Mouse (Mus musculus) adrenal gland, postnatal 4 days (tissue): ENCODE measurements around the gene Cox14. TPM values are rescaled to one million over a fixed set of nuclear protein-coding genes. Genes with fewer than 3 reads are reported as not detected.
"Not testable (repeated sequence)": the region's sequence is repeated elsewhere in the genome, so short reads cannot be mapped to it uniquely, and the experiment has no call there.

Experiments used
- DNase-seq, 2 experiments: peaks; one replicate each; pipeline ENCODE4 v3.0.0; 2021 to 2022; ENCODE audit warnings: low spot score in 2 of 2, mixed read lengths in 2 of 2
- long read RNA-seq, 2 experiments: library from polyadenylated mRNA; stranded (forward); transcript quantifications; one replicate each; pipeline ENCODE4 v2.0.0; 2021
- total RNA-seq, 2 experiments: library from RNA; stranded (reverse); gene quantifications; 2 replicates each; pipeline ENCODE4 v1.2.3; 2021

Cox14 gene
- total RNA-seq, result 100 to 1,000 TPM; 171 to 192 TPM
- long read RNA-seq, experiment 1, transcript Cox14-201 (2 exons, 723 nt), result major isoform, 326 of 360 reads
- long read RNA-seq, experiment 1, partial matches to known transcripts, result 32 of 360 reads
- long read RNA-seq, experiment 1, other reads (novel, unspliced or antisense), result 2 of 360 reads
- long read RNA-seq, experiment 2, transcript Cox14-201 (2 exons, 723 nt), result major isoform, 278 of 297 reads
- long read RNA-seq, experiment 2, partial matches to known transcripts, result 17 of 297 reads
- long read RNA-seq, experiment 2, other reads (novel, unspliced or antisense), result 2 of 297 reads

DNA sequence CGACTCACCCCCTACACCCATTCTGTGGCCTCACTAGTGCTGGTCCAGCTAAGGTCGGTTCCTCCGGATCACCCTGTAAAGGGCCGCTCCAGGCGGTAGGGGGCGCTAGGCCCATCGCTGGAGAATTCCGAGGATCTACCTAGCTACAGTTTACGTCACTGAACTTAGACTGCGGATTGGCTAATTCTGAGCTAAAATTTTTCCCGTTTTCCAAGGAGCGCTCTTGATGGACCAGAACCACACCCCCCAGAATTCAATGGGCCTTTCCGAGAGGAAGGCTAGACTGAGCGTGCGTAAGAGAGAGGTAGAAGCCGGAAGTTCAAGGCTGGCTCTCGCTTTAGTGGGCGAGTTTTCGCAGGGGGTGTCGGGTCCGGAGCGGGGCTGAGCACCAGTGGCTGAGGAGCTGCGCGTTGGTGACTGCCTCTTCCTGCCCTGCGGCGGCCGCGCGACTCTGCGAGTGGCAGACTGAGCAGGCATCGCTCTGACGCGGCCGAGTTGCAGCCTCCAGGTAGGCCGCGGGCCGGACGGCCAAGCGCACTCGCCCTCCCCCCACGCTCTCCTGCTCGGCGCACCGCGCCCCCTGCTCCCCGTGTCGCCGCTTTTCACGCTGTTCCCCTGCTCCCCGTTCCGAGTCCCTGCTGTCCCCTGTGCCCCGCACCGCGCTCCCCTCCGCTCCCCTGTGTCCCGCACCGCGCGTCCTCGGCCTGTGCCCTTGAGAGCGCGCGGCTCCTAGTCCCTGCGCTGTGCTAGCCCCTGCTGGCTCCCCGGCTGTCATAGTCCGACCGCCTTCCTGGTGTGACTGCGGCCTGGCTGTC lies at the start of gene Cox14:
TSS of gene Cox14 (plus strand) at position 278 of the 815 bp plus-strand sequence.
- DNase-seq, result peak; percentile 94 to 95

DNA sequence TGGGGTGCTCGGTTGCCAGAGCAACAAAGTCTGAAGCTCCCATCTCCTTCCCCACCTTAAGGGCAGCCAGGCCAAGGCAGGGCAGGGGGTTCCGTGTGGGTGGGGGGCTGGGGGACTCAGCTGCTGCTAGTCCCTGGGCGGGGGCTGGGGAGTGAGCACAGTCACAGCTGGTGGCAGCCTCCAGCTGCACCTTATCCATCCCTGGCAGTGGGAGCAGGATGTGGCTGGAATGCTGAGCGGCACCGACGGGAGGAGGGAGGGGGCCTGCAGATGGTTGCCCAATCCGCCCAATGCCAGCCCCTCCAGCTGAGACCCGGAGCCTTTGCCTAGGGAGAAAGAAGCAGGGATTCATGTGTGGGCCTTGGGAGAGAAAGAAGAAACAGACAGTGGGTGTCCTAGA lies 48.3 kb upstream of the Cox14 start:
- no peak for DNase-seq

DNA sequence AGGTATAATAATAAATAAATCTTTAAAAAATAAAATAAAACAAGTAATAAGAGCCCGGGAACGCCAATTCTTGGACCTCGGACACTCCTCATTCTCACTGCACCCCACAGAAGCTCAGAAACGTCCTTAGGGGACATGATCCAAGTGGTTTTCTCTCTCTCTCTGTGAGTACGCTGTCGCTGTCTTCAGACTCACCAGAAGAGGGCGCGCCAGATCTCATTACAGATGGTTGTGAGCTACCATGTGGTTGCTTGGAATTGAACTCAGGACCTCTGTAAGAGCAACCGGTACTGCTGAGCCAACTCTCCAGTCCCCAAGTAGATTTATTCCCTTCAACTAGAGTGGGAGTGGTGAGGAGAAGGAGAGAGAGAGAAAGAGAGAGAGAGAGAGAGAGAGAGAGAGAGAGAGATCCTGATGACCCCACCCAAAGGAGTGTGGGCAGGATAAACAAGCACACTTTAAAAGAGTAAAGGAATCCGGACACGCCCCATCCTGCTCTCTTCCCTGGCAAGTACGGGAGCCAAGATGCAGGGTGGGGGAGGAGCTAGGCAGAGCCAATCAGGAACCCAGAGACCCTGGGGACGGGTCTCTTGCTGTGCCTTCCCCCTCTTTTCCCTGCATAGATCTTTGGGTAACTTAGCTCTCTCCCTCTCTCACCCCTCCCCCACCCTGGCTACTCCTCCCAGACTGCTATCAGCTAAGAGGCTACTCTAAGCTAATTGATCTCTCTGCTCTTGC lies 47.2 kb upstream of the Cox14 start:
- DNase-seq, result no peak

DNA sequence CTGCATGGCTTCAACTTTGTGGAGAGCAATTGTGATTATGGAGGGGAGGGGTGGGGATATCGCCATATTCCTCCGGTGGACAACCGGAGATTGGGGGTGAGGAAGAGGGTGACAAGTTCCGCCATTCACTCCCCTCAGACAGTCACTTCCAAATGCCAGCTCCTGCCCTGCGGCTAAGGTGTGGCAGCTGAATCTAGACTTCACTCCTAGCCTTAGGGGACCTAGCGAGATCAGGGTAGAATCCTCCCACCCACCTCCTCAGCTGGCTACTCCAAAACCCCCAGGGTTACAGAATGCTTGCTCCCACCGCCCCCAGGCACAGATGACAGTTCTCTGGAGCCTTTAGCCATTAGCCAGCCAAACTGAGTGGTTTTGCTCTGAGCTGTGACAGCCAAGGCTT lies 46.4 kb upstream of the Cox14 start:
- DNase-seq, result no peak

DNA sequence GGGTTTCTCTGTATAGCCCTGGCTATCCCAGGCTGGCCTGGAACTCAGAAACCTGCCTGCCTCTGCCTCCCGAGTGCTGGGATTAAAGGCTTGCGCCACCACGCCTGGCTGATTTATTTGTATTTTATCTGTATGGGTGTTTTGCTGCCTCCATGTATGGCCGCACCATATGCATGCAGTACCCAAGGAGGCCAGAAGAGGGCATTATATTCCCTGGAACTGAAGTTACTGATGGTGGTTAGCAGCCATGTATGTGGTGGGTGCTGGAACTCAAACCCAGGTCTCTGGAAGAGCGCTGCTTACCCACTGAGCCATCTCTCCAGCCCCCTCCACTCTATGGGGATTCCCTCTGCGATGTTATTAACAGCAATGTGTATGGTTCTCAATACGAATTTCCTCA lies 42.5 kb upstream of the Cox14 start:
- DNase-seq, result no peak

DNA sequence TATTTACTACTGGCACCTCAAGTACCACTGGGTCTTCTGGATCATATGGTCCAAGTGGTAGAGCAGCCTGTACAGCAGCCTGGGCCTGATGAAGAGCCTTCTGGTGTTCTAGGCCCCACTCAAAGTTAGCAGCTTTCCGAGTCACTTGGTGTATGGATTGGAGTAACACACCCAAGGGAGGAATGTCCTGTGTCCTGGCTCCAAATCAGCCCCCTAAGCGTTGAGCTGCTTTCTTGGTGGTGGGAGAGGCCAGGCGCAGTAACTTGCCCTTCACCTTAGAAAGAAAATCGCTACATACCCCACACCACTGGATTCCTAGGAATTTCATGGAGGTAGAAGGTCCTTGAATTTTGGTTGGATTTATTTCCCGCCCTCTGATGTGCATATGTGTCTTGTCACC lies 41.3 kb upstream of the Cox14 start:
- no peak for DNase-seq

DNA sequence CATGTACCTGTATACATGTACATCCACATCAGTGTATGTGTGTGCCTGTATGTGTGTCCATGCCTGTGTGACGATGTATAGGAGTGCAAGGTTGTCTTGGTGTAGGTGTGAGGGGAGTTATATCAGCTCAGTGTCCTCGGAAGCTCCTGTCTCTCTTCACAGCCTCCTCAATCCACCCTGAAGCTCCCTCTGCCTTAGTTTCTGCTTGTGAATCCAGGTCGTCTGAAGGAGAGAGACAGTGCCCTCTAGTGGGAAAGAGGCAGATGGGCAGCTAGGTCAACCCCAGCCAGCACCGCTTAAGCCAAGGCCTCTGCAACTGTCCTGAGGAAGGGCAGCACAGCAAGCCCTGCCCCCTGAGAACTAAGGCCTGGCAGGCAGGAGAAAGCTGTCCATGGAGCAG lies 36.7 kb upstream of the Cox14 start:
- DNase-seq, result peak in 1 of 2 experiments; percentile 38

DNA sequence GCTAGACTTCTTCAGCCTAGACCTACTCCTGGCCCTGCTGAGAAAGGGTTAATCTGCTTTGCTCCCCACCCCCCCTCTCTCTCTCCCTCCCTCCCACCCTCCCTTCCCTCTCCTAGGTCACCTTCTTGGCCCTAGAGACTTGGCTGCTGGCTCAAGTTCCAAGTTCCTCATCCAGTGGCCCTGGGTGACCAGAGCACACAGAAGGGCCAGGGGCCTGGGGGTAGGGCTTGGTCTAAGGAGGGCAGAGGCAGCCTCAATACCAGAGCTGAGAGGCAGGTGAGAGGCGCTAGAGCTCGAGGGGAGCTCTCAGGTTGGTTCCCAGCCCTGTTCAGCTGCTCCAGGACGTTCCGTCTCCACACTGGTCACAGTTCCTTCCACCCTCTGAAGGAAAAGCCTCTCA lies 34.5 kb upstream of the Cox14 start:
- DNase-seq, result no peak

DNA sequence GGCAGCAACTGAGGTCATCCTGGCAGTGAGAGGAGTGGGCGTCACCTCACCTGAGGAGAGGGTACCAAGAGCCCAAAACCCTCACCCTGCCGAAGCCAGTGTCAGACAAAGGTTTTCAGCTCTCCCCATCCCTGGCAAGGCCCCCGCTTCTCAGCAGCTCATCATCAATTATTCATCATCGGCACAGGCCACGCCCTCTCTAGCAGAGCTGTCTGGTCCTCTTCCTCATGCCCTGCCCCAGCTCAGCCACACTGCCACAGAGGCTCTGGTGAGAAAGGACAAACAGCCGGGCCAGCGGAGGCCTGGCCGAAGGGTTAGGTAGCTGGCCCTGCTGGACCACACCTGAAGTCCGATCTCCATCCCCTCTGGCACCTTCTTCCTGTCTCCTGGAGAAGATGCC lies 33.4 kb upstream of the Cox14 start:
- no peak for DNase-seq

DNA sequence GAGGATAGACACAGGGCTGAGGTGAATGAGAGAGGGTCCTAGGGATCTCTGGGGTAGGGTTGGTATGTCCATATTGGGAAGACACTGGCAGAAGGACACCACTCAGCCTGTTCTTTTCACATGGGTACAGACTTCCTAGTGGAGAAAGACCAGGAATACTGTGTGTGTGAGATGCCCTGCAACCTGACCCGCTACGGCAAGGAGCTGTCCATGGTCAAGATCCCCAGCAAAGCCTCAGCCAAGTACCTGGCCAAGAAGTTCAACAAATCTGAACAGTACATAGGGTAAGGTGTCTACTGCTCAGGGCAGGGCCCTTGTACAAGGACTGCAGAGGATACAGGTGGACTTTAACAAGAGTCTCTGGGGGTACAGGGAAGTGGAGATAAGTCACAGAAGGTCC lies 28.1 kb upstream of the Cox14 start:
- no peak for DNase-seq

DNA sequence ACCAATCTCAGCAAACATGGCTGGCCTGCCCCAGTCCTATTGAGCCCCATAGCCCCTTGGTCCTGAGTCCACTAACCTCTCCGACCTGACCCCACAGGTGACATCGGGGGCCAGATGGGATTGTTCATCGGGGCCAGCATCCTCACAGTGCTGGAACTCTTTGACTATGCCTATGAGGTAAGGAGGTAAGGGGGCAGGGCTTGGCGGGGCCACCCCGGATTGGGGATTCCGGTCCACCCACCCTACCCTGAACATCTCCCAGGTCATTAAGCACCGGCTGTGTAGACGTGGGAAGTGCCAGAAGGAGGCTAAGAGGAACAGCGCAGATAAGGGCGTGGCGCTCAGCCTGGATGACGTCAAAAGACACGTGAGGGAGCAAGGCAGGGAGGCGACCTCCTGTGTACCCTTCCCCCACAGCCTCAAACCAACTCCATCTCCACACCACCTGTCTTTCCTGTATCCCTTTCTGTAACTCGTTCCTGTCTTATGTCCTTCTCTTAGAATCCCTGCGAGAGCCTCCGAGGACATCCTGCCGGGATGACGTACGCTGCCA lies 26.8 kb upstream of the Cox14 start:
- no peak for DNase-seq

DNA sequence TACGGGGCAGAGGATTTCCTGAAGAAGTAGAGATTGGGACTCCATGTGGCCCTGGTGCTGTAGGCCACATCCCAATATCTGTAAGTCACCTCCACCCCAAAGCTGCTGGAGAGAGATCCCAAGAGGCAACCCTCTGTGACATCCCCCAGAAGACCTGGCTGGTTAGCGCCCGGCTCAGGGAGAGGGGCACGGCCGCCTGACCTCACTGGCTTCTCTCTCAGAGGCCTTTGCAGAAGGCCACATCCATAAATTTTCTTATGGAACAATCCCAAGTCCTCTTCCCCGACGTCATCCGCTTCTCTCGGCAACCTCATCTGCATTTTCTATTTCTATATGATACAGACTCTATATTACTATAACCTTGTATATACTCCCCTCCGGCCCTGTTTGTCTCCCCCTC lies 25.7 kb upstream of the Cox14 start:
- no peak for DNase-seq

DNA sequence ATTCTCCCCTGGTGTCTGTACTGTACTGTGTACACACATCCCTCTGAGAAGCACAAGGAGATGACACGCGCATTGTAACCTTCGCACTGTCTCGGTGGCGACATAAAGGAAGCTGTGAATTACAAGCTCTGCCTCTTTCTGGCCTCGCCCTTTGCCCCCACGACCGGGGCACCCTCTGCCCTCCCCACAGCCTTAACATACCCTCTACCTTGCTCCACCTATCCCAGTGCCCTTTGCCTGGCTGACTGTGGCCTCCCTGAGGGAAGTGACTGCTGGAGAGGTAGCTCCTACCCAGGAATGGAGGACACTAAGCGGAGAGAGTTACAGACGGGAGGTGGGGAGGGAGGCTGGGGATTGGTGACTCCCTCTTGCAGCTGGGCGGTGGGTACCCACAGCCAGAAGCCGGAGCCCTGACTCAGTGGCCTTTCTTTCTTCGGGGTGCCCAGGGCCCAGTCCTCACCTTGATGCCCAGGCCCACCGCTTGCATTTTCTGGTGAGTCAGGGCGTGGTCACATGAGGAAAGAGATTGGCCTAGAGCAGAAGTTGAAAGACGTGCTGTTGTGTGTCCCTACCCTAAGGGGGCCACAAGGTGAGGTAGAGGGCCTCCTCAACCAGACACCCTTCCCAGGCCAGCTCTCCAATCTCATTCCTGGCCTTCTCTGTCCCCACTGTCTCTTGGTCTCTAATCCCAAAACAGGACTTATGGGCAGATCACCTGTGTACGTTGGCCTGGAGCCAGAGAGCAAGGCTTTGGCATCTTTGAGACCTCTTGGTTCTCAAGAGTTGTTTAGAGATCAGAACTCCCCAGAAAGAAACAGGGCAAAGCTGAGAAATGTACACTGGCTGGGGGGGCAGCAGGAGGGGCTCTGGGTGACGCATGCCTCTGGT lies 25.0 kb upstream of the Cox14 start:
- DNase-seq, result no peak

DNA sequence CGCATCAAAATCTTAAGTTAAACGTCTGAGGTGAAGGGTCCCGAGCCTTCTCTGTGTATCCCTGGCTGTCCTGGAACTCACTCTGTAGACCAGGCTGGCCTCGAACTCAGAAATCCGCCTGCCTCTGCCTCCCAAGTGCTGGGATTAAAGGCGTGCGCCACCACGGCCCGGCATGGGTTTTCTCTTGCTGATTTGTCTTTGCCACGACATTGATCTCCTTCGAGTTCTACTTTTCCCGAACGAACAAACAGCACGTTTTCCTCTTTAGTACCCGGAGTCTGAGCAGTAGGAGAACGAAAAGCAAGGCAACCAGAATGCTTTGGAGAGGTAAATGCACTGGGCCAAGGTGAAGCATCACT lies 23.8 kb upstream of the Cox14 start:
- not testable (repeated sequence) for DNase-seq

DNA sequence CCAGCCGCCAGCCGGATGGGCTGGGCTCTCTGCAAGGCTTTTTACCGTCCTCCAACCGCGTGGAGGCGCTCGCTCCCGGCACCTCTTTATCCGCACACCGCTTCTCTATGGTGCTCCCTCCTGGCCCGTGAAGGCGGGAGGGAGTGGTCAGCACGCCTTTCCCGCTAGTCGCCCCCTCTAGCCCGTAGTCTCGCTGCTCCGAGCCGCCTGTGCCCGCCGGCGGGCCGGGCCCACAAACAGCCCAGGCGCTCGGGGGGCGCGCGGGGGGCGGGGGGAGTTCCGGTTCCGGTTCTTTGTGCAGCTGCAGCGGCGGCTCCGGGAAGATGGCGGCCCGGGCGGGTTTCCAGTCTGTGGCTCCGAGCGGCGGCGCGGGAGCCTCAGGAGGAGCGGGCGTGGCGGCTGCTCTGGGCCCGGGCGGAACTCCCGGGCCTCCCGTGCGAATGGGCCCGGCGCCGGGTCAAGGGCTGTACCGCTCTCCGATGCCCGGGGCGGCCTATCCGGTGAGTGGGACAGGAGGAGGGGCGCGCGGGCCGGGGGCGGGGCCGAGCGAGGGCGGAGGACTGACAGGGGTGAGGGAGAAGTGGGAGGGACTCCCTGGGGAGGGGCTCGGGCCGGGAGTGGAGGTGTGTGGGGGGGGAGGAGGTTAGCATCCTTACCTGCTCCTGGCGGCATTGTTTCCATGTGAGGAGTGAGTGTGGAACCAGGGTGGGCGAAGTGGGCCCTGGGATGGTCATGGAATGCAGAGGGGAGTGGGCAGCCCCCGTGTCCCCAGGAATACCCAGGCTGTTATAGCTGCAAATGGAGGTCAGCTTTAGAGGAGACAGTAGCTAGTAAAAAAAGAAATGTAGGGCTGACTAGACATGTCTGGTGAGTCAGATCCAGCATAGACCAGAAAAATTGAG lies 23.2 kb upstream of the Cox14 start, which contains the start of gene Smarcd1:
TSS of gene Smarcd1 (plus strand) at position 131 of the 902 bp plus-strand sequence.
- peak; percentile 87 to 95 for DNase-seq

DNA sequence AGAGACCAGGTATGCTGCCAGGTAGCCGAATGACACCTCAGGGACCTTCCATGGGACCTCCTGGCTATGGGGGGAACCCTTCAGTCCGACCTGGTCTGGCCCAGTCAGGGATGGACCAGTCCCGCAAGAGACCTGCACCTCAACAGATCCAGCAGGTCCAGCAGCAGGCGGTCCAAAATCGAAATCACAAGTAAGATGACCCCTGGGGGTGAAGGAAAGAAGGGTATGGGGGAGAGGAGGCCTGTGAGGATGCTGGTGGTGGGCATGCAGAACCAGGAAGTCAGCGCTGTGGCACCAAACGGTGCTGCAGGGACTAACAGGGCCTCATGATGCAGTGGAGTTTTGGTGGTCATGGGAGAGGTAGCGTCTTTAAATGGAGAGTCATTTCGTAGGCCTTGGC lies 22.3 kb upstream of the Cox14 start:
- no peak for DNase-seq

DNA sequence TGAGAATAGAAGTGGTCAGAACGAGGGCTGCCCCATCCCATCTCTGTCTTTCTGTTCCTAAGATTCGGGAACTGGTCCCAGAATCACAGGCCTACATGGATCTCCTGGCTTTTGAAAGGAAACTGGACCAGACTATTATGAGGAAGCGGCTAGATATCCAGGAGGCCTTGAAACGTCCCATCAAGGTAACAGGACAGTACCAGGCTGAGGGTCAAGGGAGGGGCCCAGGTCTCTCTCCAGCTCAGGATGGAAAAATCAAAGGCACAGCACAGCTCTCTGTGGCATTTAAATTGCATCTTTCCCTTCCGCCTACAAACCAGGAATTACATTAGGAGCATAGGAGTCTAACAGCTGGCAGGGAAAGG lies 21.8 kb upstream of the Cox14 start:
- no peak for DNase-seq

DNA sequence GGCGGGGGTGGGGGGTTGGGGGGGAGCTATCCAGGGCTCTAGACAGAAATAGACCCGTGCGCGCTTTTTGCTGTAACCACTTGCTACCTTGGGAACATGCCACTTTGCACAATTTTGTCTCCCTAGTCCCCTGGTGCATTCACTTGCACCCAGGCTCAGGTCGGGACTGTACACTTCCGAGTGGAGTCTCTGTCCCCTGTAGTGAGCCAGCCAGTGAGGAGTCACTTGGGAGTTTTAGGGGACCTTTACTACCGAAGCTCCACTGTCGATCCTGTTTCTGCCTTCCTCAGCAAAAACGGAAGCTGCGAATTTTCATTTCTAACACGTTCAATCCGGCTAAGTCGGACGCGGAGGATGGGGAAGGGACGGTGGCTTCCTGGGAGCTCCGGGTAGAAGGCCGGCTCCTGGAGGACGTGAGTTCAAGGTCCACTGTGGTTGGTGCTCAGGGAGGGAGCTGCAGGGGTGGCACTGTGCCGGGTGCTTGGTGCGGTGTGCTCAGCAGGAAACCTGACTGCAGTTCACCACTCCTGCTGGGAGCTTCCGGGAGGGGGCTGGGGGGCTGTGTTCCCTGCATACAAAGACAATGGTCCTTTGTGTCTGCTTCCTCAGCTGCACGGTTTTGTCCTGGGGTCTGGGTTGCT lies 21.3 kb upstream of the Cox14 start:
- DNase-seq, result no peak

DNA sequence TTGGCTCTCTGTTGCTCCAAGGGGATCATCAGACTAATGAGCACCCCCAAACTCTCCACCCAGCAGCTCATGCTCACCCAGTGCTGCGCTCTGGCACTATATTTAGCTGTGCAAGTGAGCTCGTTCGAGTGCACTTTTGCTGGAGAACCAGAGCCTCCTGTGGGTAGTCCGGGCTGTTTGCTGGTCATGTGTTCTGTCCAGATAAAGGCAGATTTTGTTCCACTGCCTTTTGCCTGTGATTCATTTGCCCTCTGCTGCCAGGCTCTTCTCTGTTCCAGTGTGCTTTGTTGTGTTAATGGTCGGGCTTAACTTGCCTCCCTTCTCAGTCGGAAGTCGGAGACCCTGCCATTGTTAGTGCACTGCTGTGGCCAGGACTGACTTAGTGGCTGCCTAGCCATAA lies 20.5 kb upstream of the Cox14 start:
- DNase-seq, result no peak
